Mouse (Mus musculus) spleen, adult 2 months (tissue): ENCODE results near the gene Esrra. TPM values are rescaled to one million over a fixed set of nuclear protein-coding genes. Genes with fewer than 3 reads are reported as not detected.
A peak's percentile ranks its signal among the peaks of the same experiment; 100 is the strongest.

Source experiments
- DNase-seq, 2 experiments: peaks; one replicate each; pipeline versions ENCODE4 v3.0.0 to v3.0.0-alpha.2; 2012 to 2021; ENCODE audit warnings: low spot score in 2 of 2, low read depth in 1 of 2
- H3K27ac ChIP-seq: fragments of 200-500 bp; 2 replicates; pipeline ENCODE4 v1.5.1; 2012; ENCODE audit warnings: low read length, inconsistent platforms; ENCODE audit not compliant: insufficient read depth
- H3K27me3 ChIP-seq: fragments of 200-500 bp; 2 replicates; pipeline ENCODE4 v1.6.1; 2012; ENCODE audit warnings: mild to moderate bottlenecking, moderate library complexity, low read length, inconsistent platforms; ENCODE audit not compliant: control insufficient read depth, insufficient read depth
- H3K36me3 ChIP-seq: fragments of 200-500 bp; 2 replicates; pipeline ENCODE4 v1.6.1; 2012; ENCODE audit warnings: mild to moderate bottlenecking, low read length, inconsistent platforms; ENCODE audit not compliant: control insufficient read depth, insufficient read depth
- H3K4me1 ChIP-seq: fragments of 200-500 bp; 2 replicates; pipeline ENCODE4 v1.6.1; 2011; ENCODE audit warnings: inconsistent platforms; ENCODE audit not compliant: control insufficient read depth, insufficient read depth, insufficient read length
- H3K4me3 ChIP-seq: fragments of 200-500 bp; 2 replicates; pipeline ENCODE4 v1.5.1; 2011; ENCODE audit warnings: mild to moderate bottlenecking, inconsistent platforms; ENCODE audit not compliant: insufficient read depth, insufficient read length; ENCODE audit errors: extremely low read depth
- CTCF ChIP-seq: fragments of 200-500 bp; IDR thresholded peaks from 2 replicates; pipeline ENCODE4 v1.5.1; 2011; ENCODE audit warnings: mild to moderate bottlenecking, inconsistent platforms; ENCODE audit not compliant: insufficient read depth, insufficient read length, insufficient replicate concordance; ENCODE audit errors: extremely low read depth
- POLR2A ChIP-seq: fragments of 200-500 bp; IDR thresholded peaks from 2 replicates; pipeline ENCODE4 v1.6.1; 2011; ENCODE audit warnings: low read depth, low read length, inconsistent platforms
- WGBS: fragments of 180-500 bp; shearing (Covaris S2); methylation state at CpG from one replicate; pipeline ENCODE4 v1.1.7; 2018; 5-methylcytosine and 5-hydroxymethylcytosine counted together
- polyA plus RNA-seq: library from polyadenylated mRNA; depleted of rRNA; stranded (reverse); fragments of >200 nt; gene quantifications from 2 replicates; pipeline ENCODE4 v1.2.3, GENCODE M21; 2012

Esrra gene
- polyA plus RNA-seq, 1 experiment = 48.4 TPM

DNA sequence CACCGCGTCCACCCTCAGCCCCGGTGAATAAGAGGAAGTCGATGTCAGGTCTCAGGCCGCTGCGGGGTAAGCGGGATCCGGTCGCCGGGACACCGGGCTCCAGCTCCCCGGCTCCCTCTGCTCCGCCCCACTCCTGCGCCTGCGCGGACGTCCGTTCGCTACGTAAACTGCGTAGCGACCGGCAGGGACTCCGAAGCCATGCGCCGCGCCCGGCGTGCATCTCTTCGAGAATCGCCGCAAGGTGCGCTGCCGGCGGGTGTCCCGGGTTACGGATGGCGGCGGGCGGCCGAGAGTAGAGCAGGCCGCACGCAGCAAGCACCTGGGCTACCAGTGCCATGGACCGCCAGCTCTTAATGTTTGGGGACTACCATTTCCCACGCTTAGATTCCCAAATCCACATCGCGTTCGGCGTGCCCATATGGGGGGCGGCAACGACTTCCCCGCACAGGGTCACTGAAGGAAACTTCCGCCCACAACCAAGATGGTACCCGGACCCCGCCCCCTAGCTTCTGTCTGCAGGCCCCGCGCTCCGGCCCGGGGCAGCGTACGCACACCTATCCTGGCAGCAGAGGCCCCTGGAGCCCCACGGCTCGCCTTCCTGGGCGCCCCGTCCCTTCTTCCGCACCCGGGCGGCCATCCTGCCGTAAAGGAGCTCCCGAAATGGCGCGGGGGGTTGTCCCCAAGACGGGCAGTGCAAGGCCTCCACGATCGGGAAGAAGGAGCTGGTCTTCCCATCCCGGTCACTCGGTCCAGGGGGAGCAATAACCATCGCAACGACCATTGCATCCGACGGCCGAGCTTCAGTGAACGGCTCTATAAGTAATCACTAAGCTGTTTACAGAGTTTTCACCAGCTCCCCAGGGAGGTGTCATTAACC is 20.0 kb upstream of the Esrra start, which contains the start of gene Bad:
Gene Bad, plus strand, starts transcription at position 490 of the 877 bp plus-strand sequence.
- Histone ChIP-seq H3K4me1 (peaks cover 2% of the 10 kb centered on the region), H3K27me3 (no peaks in the 10 kb centered on the region), H3K36me3 (no peaks in the 10 kb centered on the region), H3K4me3 (peak within 1 kb of the TSS; percentile 69), H3K27ac (peak within 1 kb of the TSS; percentile 81)
- peak; percentile 86 to 88 for DNase-seq
- TF ChIP-seq POLR2A (no peak), CTCF (no peak)
- under 1% methylated on average over 83 of the region's 83 CpGs for WGBS

DNA sequence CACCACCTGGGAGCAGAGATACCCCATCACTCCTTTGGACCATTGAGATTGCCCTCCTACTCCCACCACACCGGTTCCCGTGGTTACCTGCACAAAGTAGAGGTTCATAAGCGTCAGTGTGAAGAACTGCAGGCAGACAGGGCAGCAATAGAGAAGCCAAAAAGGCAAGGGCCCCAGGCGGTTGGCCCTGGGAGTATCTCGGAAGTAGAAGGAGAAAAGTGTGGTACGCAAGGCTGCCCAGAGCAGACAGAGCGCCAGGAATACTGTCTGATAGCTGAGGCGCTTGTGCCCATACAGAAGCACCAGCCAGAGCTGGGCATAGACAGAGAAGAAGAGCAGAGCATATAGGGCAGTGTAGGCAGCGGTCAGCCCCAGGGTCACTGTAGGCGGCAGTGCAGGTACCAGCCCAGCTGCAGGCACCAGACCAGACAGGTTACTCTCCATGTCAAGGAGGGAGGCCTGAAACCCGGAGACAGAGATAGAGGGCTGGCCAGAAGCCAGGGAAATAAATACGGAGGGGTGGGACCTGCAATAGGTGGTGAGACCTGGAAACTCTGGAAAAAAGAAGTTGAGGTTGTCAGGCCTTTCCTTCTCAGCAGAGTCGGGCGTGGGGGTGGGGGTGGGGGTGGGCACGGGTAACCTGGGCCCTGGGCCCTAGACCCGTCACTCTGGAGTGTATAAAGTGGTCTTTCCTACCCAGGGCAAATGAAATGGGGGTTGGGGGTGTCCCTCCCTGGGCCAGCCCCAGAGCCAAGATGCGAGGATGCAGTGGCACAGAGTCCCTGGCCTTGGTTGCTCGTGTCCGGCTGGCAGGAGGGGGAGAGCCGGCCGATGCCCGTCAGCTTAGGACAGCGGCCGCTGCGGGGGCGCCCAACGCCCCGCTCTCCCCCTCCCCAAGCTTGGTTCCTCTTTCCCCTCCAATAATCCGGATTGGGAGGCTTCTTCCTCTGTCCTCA is 19.1 kb upstream of the Esrra start:
- no peaks in the 10 kb centered on the region for H3K27me3 ChIP-seq
- H3K27ac ChIP-seq = peak overlapping the region; percentile 39; the same call in 1 of the 2 replicates
- H3K4me1 ChIP-seq = peaks cover 2% of the 10 kb centered on the region
- 30% methylated on average over 28 of the region's 29 CpGs for WGBS
- TF ChIP-seq POLR2A = no peak
- no peak for TF ChIP-seq CTCF
- no peaks in the 10 kb centered on the region for H3K36me3 ChIP-seq
- no peak for DNase-seq
- H3K4me3 ChIP-seq = peak overlapping the region; percentile 69

DNA sequence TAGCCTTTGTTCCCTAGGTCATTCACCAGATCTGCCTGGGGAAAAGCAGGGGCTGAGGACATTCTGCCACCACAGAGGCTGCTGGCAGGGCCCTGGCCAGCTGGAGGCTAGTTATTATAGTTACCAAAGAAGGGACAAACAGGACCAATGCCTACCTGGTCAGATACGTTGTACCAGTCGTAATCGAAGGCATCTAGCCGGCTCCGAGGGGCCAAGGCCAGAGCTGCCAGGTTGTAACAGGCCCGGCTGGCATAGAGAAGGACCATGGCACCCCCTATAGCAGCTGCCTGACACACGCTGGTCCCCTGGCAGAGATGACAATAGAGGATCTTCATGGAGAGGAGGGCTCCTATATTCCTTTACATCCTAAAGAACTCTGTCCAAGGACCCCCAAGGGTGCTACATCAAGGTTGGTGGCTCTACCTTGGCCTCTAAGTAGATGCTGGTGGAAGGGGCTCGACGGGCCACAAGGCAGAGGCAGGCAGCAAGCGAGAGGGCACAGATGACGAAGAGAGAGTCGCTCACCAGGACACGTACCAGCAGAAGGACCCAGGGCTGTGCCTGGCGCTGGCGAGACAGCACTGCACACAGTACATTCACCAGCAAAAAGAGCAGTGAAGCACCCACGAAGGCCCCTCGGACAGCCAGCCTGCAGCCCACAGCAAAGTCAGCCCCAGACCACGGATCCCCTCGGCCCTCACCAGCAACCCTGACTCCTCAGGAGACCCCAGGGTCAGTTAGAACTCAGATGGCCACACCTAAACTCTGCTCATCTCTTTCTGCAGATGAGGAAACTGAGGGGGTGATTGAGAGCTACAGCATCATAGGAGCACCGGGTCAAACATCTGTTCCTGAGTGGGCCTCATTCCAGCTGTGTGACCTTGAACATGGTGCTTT is 17.7 kb upstream of the Esrra start:
- Histone ChIP-seq H3K27ac (no peak overlapping the region), H3K4me3 (no peak overlapping the region), H3K4me1 (peaks cover 2% of the 10 kb centered on the region), H3K36me3 (no peaks in the 10 kb centered on the region), H3K27me3 (peaks cover 3% of the 10 kb centered on the region; the same call in 1 of the 2 replicates)
- DNase-seq = no peak
- WGBS = 94% methylated on average over 20 of the region's 20 CpGs
- no peak for TF ChIP-seq CTCF
- no peak for TF ChIP-seq POLR2A

DNA sequence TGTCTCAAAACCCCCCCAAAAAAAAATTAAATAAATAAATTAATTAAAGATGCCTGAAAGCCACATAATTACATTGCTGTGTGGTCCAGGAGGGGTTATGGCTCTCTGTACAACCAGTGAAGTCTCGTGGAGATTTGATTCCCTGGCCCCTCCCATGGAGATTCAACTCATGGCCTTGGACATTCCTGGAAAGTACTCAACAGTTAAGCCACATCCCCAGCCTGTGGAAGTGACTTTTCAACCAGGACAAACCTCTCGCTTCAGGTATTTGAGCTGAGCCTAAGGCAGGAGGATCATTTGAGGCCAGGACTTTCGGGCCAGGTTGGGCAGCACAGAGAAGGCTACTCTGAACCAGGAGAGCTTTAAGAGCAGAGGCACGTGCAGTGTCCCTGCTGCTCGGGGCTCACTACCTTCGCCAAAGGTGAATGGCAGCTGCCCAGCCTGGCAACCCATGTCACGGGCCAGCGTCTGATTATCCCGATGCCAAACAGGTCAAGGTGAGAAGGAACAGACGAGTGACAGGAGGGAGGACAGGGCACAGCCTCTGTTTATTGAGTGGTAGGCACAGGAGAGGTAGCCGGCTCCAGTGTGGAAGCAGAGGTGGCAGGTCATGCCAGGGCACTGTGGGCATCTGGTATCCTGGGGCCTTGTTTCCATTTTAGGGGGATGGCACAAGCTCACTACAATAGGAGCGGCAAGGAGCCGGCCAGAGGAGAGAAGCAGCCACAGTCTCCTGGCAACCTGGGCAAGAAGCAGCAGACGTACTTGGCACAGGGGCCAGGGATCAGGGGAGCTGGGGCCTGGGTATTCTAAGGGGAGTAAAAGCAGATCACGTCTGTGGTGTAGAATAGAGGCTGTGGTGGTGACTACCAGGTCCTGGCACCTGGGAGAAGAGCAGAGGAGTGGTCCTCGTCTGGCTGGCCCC is 16.2 kb upstream of the Esrra start:
- Histone ChIP-seq H3K27ac (no peak overlapping the region), H3K4me1 (peaks cover 8% of the 10 kb centered on the region), H3K36me3 (no peaks in the 10 kb centered on the region), H3K4me3 (no peak overlapping the region), H3K27me3 (peaks cover 12% of the 10 kb centered on the region)
- TF ChIP-seq CTCF (no peak), POLR2A (no peak)
- WGBS = 89% methylated on average over 16 of the region's 16 CpGs
- DNase-seq = no peak

DNA sequence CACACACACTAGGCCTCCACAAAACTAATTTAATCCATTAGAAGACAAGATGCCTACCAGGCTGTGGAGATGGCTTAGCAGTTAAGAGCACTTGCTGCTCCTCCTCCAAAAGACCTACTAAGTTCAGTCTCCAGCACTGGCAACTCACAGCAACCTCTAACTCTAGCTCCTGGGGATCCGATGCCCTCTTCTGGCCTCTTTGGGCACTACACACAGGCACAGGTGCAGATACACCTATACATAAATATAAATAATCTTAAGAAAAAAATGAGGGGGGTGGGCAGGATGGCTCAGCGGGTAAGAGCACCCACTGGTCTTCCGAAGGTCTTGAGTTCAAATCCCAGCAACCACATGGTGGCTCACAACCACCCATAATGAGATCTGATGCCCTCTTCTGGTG is 14.7 kb upstream of the Esrra start:
- H3K27me3 ChIP-seq = peaks cover 17% of the 10 kb centered on the region
- TF ChIP-seq CTCF (no peak; the same call in 1 of the 2 replicates), POLR2A (no peak)
- no peaks in the 10 kb centered on the region for H3K36me3 ChIP-seq
- no peak overlapping the region for H3K27ac ChIP-seq
- DNase-seq = no peak
- WGBS = 35% methylated on average over 3 of the region's 3 CpGs
- H3K4me1 ChIP-seq = peaks cover 8% of the 10 kb centered on the region
- no peak overlapping the region for H3K4me3 ChIP-seq
